Mouse (Mus musculus): ENCODE data around the gene Dgcr2.

Gene Dgcr2

DNA sequence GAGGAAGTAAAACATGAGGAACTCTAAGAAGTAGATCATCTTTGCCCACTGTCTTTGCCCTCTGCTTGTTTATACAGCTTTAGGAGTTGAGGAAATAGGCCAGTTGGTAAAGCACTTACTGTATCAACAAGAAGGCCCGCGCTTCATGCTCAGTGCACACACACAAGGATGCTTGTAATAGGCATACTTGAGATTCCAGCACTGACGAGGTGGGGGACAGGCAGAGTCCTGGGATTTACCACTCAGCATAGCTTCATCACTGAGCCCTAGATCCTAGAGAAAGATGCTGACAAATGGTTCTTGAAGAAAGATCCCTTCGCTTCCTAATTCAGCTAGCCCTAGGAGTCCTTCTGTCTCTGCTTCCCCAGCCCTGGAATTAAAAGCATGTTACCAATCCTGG lies 85.2 kb downstream of the Dgcr2 start:
- no peak for DNase-seq (ENCODE audit: extremely low read depth, low read depth, low spot score)

DNA sequence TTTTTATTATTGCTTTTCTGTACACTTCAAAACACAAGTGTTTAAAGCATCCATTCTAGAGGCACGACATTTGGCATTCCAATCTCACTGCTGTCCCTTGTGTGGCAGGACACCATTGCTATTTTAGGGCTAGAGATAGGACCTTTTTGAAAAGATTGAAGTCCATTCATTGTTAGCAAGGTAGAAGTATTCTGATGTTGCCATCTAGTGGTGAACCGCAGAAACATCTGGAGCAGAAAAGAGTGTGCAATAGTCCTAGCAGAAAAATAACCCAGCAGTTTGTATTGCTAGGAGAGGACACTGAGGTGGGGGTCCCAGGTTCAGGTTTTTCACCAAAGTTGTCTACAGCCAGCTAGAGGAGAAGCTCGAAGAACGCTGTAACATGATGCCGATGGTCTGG lies 86.2 kb downstream of the Dgcr2 start:
- no peak for DNase-seq (ENCODE audit: extremely low read depth, low read depth, low spot score)

DNA sequence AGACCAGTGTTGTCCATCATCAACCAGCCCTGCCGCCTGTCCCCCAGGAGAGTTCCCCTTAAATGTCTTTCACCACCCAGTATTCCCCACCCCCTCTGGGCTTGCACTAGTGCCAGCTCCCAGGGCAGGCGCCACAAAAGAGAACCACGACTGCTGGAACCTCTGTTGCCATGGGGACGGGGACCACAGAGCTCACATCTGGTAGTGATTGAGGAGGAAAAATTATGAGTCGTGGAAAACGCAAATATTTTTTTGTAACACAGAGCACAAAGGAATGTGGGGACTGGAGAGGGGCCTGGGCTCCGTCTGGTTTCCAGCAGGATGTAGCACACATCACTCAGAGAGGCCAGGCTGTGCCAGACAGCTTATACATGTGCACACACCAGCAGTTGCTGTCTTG lies 88.7 kb downstream of the Dgcr2 start:
- DNase-seq (ENCODE audit: extremely low read depth, low read depth, low spot score): no peak

DNA sequence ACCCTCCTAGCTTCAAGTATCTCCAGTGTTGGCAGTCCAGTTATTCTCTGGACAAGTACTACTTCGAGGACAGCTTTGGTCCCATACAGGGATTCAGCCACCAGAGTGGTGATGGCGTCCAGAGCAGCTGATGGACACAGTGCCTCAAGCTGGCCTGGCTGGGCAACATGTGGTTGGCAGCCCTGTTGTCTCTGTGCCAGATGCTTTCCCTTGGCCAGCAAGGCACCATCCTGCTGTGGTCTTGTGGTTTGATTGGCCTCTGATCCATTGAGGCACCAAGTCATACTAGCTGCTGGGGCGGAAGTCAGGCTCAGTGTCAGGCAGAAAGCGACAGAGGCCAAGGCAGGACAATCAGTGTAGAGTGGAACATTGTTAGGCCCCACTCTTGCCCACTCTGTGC lies 89.2 kb downstream of the Dgcr2 start:
- no peak for DNase-seq (ENCODE audit: extremely low read depth, low read depth, low spot score)

DNA sequence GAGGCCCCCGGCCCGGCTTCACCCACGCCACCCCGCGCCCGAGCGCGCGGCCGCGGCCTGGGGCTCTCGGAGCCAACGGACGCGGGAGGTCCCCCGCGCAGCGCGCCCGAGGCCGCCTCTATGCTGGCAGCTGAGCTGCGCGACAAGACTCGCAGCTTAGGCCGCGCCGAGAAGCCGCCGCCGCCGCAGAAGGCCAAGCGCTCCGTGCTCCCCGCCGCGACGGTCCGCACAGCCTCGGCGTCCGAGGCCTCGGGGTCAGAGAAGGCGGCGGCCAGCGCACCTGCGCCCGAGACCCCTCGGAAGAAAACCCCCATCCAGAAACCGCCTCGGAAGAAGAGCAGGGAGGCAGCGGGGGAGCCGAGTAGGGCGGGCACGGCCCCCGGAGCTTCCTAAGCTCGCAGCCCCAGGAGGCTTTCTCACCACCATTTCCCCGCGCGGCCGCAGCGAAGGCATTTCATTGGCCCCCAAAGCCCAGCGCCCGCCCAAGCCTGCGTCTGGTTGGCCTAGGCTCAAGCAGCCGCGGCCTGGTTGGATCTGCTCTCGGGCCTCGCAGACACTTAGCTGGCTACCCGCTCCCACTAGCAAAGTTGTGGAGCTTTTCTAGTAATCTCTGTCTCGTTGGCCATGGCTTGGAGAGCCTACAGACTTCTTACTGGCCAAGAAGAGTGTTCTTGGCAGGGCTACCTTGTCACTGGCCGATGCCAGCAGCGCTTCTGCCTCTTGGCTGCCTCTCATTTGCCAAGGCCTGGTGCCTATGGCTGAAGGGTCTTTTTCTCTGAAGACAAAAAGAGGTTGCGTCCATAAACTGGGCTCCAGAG lies 91.0 kb downstream of the Dgcr2 start:
- no peak for DNase-seq (ENCODE audit: extremely low read depth, low read depth, low spot score)

DNA sequence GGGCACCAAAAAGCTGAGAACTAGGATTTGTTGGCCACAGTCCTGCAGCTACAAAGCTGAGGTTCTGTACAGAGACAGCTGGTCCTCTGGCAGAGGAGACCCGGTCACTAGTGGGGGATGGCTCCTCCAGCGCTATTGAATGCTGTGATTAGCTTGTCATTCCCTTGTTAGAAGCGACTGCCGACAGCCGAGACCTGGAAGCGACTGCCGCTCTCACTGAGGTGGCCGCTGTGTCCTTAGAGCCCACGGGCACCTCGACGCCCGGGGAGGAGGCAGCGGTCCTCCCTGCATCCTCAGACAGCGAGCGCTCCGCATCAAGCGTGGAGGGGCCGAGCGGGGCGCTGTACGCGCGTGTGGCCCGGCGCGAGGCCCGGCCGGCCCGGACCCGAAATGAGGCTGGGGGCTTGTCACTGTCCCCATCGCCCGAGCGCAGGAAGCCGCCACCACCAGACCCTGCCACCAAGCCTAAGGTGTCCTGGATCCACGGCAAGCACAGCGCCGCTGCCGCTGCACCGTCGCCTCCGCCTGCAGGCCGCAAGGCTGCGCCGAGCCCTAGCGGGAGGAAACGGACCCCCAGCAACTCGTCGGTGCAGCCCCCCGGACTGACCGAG lies 91.7 kb downstream of the Dgcr2 start:
- DNase-seq (ENCODE audit: extremely low read depth, low read depth, low spot score): no peak

DNA sequence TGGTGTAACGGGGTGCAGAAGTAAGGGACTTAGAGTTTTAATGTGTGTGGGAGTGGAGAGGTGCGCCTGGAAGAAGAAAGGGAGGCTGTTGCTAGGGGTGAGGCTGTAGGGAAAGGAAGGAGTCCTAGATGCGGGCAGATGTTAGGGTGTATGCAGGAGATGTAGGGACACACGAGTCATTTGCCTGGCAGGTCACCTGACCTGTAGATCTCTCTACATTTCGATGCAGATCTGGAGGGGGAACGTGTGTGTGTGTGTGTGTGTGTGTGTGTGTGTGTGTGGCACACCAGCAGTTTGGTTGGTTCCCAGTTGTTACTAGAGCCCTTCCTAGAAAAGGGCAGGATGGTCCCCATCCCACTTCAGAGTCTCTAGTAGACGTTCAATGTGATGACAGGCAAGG lies 93.4 kb downstream of the Dgcr2 start:
- DNase-seq (ENCODE audit: extremely low read depth, low read depth, low spot score): no peak

DNA sequence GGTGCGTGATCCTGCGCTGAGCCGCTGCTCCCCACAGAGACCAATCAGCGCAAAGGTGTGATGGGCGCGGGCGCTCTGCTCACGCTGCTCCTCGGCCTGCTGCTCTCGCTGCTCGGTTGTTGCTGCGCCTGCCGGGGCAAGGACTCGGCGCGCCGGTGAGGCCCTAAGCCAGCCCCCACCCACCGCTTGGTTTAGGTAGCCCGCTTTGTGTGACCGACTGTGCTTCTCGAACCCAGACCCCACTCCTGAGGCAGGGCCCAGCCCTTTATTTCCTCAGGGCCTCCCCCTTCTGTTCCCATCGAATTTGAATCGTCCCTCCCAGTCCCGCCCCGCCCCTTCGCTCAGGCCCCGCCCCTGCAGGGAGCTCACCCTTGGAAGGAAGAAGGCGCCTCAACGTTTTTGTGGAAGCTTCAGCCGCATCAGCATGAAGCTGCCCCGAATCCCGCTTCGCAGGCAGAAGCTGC lies 93.9 kb downstream of the Dgcr2 start:
- no peak for DNase-seq (ENCODE audit: extremely low read depth, low read depth, low spot score)

DNA sequence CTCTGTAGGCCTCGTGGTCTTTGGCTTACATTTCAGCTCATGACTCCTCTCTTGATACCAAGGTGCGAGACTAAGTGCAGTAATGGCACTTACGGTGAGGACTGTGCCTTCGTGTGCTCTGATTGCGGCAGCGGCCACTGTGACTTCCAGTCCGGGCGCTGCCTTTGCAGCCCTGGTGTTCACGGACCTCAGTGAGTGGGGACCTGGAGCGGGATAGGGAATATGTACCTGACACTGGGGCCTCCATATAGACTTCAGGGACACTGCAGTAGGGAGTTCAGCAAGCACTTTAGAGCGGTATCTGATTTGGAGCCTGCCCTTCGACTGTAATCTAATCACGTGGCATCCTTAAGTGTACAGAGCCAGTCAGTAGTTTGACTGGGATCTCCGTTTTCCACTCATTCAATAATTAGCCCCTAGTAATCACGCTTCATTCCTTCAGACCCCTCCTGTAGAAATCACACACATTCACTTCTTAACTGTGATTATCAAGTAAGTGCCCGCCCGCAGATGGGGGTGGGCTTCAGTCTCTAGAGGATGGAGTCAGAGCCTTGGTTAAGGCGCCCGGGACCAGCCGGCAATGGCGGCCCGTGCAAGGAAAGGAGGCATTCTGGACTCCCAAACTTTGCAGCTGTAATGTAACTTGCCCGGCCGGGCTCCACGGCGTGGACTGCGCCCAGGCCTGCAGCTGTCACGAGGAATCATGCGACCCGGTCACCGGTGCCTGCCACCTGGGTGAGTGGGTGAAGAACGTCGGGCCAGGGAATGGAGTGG lies 94.5 kb downstream of the Dgcr2 start:
- no peak for DNase-seq (ENCODE audit: extremely low read depth, low read depth, low spot score)

DNA sequence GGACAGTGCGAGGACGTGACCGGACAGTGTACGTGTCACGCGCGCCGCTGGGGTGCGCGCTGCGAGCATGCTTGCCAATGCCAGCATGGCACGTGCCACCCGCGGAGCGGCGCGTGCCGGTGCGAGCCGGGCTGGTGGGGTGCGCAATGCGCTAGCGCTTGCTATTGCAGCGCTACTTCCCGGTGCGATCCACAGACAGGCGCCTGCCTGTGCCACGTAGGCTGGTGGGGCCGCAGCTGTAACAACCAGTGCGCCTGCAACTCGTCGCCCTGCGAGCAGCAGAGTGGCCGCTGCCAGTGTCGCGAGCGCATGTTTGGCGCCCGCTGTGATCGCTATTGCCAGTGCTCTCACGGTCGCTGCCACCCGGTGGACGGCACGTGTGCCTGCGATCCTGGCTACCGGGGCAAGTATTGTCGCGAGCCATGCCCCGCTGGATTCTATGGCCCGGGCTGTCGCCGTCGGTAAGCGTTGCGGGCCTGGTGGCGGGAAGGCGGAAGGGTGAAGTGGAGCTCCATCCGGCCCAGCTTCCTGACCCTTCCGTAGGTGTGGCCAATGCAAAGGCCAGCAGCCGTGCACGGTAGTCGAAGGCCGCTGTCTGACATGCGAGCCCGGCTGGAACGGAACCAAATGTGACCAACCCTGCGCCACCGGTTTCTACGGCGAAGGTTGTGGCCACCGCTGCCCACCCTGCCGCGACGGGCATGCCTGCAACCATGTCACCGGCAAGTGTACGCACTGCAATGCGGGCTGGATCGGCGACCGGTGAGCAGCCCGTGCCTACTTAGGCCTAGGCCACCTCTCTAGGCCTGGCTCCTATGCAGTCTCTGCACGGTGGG lies 95.3 kb downstream of the Dgcr2 start:
- no peak for DNase-seq (ENCODE audit: extremely low read depth, low read depth, low spot score)

DNA sequence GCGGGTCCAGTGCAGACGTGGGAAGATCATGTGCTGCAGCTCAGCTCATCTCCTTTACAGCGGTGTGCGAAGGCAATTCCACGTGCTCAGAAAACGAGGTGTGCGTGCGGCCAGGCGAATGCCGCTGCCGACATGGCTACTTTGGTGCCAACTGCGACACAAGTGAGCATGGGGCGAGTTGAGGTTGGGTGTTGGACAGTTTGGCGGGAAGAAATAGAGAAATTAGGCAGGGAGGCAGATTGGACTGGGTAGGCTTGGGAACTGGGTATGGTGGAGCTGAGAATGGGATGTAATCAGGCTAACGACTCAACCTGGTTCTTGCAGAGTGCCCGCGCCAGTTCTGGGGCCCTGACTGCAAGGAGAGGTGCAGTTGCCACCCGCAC lies 95.9 kb downstream of the Dgcr2 start:
- DNase-seq (ENCODE audit: extremely low read depth, low read depth, low spot score): no peak

DNA sequence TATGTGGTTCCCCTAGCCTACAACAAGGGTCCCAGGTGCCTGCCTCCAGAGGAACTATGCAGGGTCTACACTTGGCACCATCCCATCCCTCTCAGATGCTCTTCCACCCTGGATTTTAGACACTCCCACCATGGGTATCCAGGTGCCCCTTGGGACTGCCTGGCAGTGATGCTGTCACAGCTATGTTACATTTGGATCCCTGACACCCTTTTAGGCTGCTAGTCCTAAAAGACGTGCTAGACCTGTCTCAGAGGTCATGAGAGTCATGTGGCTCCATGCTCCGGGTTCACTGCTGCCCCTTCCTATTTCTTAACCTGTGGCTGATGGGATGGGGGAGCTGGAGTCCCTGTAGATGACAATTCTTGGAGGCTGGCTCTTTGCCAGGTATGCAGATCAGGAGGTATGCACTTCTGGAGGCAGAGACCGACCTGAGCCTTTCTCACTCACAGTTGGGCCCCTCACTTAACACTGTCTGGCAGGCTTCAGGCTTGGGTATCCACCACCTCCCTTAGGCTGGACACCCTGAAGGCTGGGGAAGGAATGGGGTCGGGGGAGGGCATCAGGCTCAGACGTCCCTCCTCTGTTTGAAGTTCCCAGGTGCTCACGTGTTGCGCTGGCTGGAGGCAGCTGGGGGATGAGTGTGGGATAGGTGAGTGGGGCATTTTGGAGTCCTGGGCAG lies 96.4 kb downstream of the Dgcr2 start:
- DNase-seq (ENCODE audit: extremely low read depth, low read depth, low spot score): no peak

DNA sequence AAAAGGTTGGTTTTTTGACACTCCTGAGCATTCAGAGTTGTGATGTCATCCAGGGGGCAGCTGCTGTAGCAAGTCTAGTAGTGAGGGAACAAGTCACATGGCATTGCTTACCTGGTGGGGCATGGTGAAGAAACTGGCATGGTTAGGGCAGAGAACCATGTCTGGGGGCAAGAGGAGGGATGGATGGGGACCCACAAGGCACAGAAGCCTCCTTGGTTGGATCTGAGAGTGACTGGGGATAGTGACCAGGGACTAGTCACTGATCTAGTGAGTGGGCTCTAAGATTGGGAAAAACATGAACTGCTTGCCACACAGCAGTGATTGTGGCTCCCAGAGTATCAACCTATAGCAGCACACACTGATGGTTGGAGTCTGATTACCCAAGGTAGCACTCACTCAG lies 98.8 kb downstream of the Dgcr2 start:
- no peak for DNase-seq (ENCODE audit: extremely low read depth, low read depth, low spot score)

DNA sequence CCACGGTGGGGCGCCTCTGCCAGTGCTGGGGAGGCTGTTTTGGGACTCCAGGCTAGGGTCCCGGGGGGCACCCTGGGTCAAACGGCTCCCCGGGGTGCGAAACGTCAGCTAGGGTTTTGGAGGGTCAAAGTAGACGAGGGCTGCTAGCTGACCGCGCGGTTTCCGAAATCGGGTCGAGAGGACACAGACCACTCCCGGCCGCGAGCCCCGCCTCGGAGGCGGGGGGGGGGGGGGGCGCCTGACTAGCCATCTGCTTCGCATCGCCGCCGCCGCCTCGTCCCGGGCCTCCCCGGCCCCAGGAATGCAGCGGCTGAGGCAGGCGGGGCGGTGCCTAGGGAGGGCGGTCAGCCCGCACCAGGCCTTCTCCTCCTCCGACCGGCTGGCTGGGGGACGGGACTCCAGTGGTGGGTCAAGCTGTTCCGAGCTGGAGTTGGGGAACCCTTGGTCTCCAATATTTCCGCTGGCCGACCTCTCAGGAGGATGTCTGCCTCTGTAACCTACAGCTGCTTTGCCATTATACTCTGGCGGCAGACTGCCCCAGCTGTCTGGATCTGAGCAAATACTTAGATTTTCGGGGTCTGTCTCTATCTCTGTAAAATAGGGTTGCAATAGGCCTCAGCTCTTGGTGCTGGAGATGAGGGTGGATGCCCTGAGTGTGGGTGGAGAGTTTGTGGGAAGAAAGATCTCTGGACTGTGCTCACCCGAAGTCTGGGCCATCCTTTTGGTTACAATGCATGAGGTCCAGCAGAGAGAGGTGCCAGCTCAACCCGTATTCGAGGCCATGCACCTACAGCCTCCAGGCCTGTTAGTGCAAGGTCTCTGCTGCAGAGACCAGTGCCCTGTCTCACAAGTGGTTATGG lies 99.8 kb downstream of the Dgcr2 start:
- no peak for DNase-seq (ENCODE audit: extremely low read depth, low read depth, low spot score)

DNA sequence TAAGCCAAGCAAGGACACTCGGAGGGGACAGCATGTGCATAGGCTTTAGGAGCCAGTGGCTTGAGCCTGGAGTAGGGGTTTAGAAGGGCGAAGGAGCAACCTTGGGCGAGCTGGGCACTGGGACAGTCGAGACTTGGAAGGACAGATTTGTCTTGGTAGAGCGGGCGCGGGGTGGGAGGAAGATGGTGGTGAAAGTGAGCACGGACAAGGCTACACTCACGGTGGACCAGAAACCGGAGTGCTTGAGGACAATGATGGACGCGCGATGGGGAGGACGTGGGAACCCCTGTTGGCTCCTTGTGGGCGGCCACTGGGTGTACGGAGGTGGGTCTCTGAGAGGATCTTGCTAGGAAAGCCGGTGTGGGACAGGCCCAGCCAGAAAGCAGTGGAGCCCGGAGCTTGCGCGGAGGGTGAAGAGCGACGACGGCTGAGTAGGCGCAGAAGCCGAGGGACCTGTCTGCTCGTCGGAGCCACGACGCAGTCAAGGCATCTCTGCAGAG lies 100.5 kb downstream of the Dgcr2 start:
- DNase-seq (ENCODE audit: extremely low read depth, low read depth, low spot score): no peak

DNA sequence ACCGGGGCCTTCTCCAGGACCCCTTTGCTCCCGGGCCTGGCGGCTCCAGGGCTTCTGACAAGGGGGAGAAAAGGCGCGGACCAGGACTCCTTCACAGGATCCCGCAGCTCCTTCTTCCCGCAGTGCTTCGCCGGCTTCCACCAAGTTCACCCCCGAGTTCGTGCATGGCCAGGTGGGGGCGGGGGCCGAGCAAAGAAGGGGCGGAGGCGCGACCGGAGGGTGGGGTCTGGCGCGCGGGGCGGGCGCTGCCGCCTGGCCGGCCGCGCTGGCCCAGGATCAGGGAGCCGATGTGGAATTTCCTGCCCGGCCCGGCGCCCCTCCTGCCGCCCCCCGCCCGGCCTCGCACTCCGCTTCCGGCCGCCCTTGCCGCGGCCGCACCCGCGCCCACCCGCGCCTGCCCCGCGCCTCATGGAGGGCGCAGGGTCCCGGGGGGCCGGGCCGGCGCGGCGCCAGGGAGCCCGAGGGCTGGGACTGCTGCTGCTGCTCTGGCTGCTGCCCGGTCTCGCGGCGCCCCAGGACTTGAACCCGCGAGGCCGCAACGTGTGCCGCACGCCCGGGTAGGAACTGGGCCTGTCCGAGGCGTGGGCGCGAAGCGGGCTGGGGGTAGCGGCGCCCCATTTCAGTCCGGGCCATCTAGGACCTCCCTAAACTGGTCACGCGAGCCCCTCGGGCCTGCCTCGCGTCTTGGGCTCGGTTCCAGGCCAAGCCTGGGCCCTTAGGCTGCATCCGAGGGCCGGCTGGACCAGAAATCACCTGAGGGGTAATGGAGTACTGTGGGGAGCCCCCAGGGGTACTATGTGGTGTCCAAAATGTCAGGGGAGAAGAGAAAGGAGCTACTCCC lies 101.2 kb downstream of the Dgcr2 start, which contains the start of gene Scarf2:
Gene Scarf2, plus strand, starts transcription at position 312 of the 841 bp plus-strand sequence.
- no peak for DNase-seq (ENCODE audit: extremely low read depth, low read depth, low spot score)

DNA sequence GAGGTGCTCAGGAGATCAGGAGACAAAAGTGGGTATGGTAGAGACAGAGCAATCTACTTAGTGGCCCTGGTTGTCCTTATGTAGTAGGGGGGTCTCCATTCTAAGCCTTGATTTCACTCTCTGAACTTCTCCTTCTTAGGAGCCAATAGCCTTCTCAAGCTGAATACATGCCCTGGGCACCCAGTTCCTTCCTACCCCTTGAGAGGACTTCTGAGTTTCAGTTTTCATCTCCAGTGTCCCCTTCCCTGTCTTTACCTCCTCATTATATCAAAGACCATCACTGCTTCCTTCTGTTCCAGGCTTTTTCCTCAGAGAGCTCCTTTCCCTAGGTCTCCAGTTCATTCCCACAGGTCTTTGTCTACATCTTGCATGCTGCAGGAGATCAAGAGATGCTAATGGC lies 101.8 kb downstream of the Dgcr2 start:
- DNase-seq (ENCODE audit: extremely low read depth, low read depth, low spot score): no peak

DNA sequence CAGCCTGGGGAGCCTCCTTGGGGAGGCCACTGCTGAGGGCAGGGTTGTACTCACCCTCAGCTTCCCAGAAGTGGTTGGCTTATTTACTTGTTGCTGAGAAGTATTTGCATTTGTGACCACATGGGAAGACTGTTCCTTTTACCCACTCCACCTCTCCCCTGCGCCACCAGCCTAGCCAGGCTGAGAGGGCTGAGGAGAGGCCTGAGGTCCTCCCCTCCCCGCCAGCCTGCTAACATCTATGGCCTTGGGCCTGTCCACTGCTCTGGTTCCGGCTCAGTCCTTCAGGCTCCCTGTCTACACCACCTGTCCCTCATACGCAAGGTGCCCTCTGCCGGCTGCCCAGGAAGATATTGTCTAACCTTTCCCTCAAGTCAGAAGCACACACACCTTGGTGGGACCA lies 102.7 kb downstream of the Dgcr2 start:
- no peak for DNase-seq (ENCODE audit: extremely low read depth, low read depth, low spot score)

All from fat pad, adult 2 months (tissue).